Mouse (Mus musculus): Measurements from ENCODE around the gene Ugt8a. TPM values are rescaled to one million over a fixed set of nuclear protein-coding genes. Genes with fewer than 3 reads are reported as not detected.

The Ugt8a gene
- total and polyA plus RNA-seq, 2 experiments from 2014 or later = 2.2 to 5.4 TPM

GRCm38 (mm10) chr3:125954881-125955280, 16.5 kb upstream of the Ugt8a start:
- ATAC-seq (no peak), DNase-seq (no peak)
- H3K9ac ChIP-seq = no peak overlapping the region
- no peak for TF ChIP-seq CTCF (IDR thresholded peaks at IDR 0.05; ENCODE audit: low read depth)
- H3K4me3 ChIP-seq (ENCODE audit: low read depth, low read length) = no peak overlapping the region
- no peaks in the 10 kb centered on the region for H3K27me3 ChIP-seq (ENCODE audit: insufficient read depth, low read length)
- H3K36me3 ChIP-seq (ENCODE audit: insufficient read depth) = no peaks in the 10 kb centered on the region
- no peak overlapping the region for H3K27ac ChIP-seq (ENCODE audit: low read depth, low read length)
- H3K9me3 ChIP-seq (ENCODE audit: low read length) = no peaks in the 10 kb centered on the region
- H3K4me2 ChIP-seq (ENCODE audit: low read depth) = no peak overlapping the region
- no peaks in the 10 kb centered on the region for H3K4me1 ChIP-seq (ENCODE audit: insufficient read depth)
- 89% methylated on average over 1 of the region's 1 CpGs for WGBS

- 78% methylated on average over 3 of the region's 3 CpGs for WGBS
- DNase-seq (no peak), ATAC-seq (no peak)
- Histone ChIP-seq H3K27ac (ENCODE audit: low read depth, low read length) (no peak overlapping the region), H3K9me3 (ENCODE audit: low read length) (no peaks in the 10 kb centered on the region), H3K27me3 (ENCODE audit: insufficient read depth, low read length) (no peaks in the 10 kb centered on the region), H3K4me1 (ENCODE audit: insufficient read depth) (no peaks in the 10 kb centered on the region), H3K9ac (no peak overlapping the region), H3K4me2 (ENCODE audit: low read depth) (no peak overlapping the region), H3K36me3 (ENCODE audit: insufficient read depth) (no peaks in the 10 kb centered on the region), H3K4me3 (ENCODE audit: low read depth, low read length) (no peak overlapping the region)
- no peak for TF ChIP-seq CTCF (IDR thresholded peaks at IDR 0.05; ENCODE audit: low read depth)
These were observed 2.4 kb upstream of the Ugt8a start for GRCm38 (mm10) chr3:125940811-125941210.

DNA sequence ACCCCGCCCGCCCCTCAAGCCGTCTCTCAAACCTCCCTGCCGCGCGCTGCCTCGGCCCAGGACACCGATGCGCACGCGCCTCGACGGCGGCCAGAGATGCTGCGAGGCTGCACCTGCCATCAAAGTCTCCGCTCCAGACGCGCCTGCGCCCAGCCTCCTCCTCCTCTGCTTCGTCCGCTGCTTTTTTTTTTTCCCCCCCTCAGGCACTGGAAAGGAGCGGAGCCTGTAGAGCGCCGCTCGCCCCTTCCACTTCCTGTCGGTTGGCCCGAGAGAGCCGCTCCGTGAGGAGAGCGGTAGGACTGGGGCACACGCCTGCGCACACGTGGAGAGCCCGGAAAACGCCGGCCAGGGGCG, 314 bp upstream of the Ugt8a start:
- Histone ChIP-seq H3K27ac (ENCODE audit: low read depth, low read length) (no peak overlapping the region), H3K4me2 (ENCODE audit: low read depth) (peak overlapping the region; percentile 94), H3K4me1 (ENCODE audit: insufficient read depth) (no peaks in the 10 kb centered on the region), H3K36me3 (ENCODE audit: insufficient read depth) (no peaks in the 10 kb centered on the region), H3K27me3 (ENCODE audit: insufficient read depth, low read length) (no peaks in the 10 kb centered on the region), H3K4me3 (ENCODE audit: low read depth, low read length) (peak overlapping the region; percentile 61), H3K9me3 (ENCODE audit: low read length) (no peaks in the 10 kb centered on the region), H3K9ac (peak overlapping the region; percentile 46; the same call in 1 of the 2 replicates)
- no peak for TF ChIP-seq CTCF (IDR thresholded peaks at IDR 0.05; ENCODE audit: low read depth)
- peak; percentile 76; the same call in 1 of the 2 replicates for ATAC-seq
- DNase-seq = no peak
- WGBS = 0% methylated on average over 37 of the region's 37 CpGs

DNA sequence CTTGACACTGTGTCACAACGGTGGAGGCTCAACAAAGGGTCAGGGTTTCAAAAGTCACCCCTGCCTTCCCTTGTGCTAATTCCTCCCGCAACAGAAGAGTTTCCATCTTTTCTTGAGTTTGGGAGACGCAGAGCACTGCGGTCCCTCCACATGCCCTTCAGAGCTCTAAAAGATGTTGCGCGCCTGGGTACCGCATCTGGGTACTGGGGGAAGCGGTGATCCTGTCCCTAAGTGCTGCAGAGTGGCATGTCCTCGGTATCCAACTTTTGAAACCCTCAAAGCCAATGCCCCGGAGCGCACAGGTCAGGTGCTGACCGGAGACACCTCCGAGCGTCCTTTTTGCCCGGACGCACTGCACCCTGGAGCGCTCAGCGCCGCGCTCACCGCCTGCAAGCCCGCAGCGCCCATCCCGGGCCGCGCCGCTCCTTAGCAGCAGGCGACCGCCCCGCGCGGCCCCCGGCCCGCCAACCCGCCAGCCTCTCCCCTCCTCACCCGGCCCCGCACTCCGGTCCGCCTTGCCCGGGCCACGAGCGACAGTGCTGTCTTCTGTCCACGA, 805 bp downstream of the Ugt8a start:
- no peak for TF ChIP-seq CTCF (IDR thresholded peaks at IDR 0.05; ENCODE audit: low read depth)
- ATAC-seq = peak; percentile 53
- peak; percentile 10 for DNase-seq
- H3K4me1 ChIP-seq (ENCODE audit: insufficient read depth) = no peaks in the 10 kb centered on the region
- H3K4me3 ChIP-seq (ENCODE audit: low read depth, low read length) = peak overlapping the region; percentile 61
- 1% methylated on average over 38 of the region's 43 CpGs for WGBS
- H3K27me3 ChIP-seq (ENCODE audit: insufficient read depth, low read length) = no peaks in the 10 kb centered on the region
- peak overlapping the region; percentile 46 for H3K9ac ChIP-seq
- peak overlapping the region; percentile 94 for H3K4me2 ChIP-seq (ENCODE audit: low read depth)
- no peaks in the 10 kb centered on the region for H3K36me3 ChIP-seq (ENCODE audit: insufficient read depth)
- no peaks in the 10 kb centered on the region for H3K9me3 ChIP-seq (ENCODE audit: low read length)
- H3K27ac ChIP-seq (ENCODE audit: low read depth, low read length) = no peak overlapping the region

GRCm38 (mm10) chr3:125935796-125936195, 2.6 kb downstream of the Ugt8a start:
- Histone ChIP-seq H3K4me2 (ENCODE audit: low read depth) (no peak overlapping the region), H3K9ac (no peak overlapping the region), H3K36me3 (ENCODE audit: insufficient read depth) (no peaks in the 10 kb centered on the region), H3K27ac (ENCODE audit: low read depth, low read length) (no peak overlapping the region), H3K27me3 (ENCODE audit: insufficient read depth, low read length) (no peaks in the 10 kb centered on the region), H3K4me1 (ENCODE audit: insufficient read depth) (no peaks in the 10 kb centered on the region), H3K4me3 (ENCODE audit: low read depth, low read length) (no peak overlapping the region), H3K9me3 (ENCODE audit: low read length) (no peaks in the 10 kb centered on the region)
- no peak for TF ChIP-seq CTCF (IDR thresholded peaks at IDR 0.05; ENCODE audit: low read depth)
- ATAC-seq = no peak
- no peak for DNase-seq

GRCm38 (mm10) chr3:125932594-125933237, 5.7 kb downstream of the Ugt8a start:
- no peak for DNase-seq
- no peak overlapping the region for H3K9ac ChIP-seq
- ATAC-seq = no peak
- no peaks in the 10 kb centered on the region for H3K36me3 ChIP-seq (ENCODE audit: insufficient read depth)
- no peak overlapping the region for H3K4me2 ChIP-seq (ENCODE audit: low read depth)
- no peaks in the 10 kb centered on the region for H3K4me1 ChIP-seq (ENCODE audit: insufficient read depth)
- H3K9me3 ChIP-seq (ENCODE audit: low read length) = no peaks in the 10 kb centered on the region
- no peak overlapping the region for H3K27ac ChIP-seq (ENCODE audit: low read depth, low read length)
- TF ChIP-seq CTCF (IDR thresholded peaks at IDR 0.05; ENCODE audit: low read depth) = no peak
- no peak overlapping the region for H3K4me3 ChIP-seq (ENCODE audit: low read depth, low read length)
- no peaks in the 10 kb centered on the region for H3K27me3 ChIP-seq (ENCODE audit: insufficient read depth, low read length)
- WGBS = 88% methylated on average over 3 of the region's 3 CpGs

- Histone ChIP-seq H3K4me1 (ENCODE audit: insufficient read depth) (no peaks in the 10 kb centered on the region), H3K27ac (ENCODE audit: low read depth, low read length) (no peak overlapping the region), H3K4me2 (ENCODE audit: low read depth) (no peak overlapping the region), H3K9me3 (ENCODE audit: low read length) (no peaks in the 10 kb centered on the region), H3K36me3 (ENCODE audit: insufficient read depth) (no peaks in the 10 kb centered on the region), H3K27me3 (ENCODE audit: insufficient read depth, low read length) (no peaks in the 10 kb centered on the region), H3K4me3 (ENCODE audit: low read depth, low read length) (no peak overlapping the region), H3K9ac (no peak overlapping the region)
- no peak for DNase-seq
- WGBS = 43% methylated on average over 1 of the region's 1 CpGs
- ATAC-seq = no peak
- TF ChIP-seq CTCF (IDR thresholded peaks at IDR 0.05; ENCODE audit: low read depth) = no peak
These were observed 7.4 kb downstream of the Ugt8a start for GRCm38 (mm10) chr3:125931059-125931458.

All from forebrain, postnatal 0 days (tissue).